Mouse (Mus musculus): ENCODE results near the gene Rpusd3.

Gene Rpusd3

DNA sequence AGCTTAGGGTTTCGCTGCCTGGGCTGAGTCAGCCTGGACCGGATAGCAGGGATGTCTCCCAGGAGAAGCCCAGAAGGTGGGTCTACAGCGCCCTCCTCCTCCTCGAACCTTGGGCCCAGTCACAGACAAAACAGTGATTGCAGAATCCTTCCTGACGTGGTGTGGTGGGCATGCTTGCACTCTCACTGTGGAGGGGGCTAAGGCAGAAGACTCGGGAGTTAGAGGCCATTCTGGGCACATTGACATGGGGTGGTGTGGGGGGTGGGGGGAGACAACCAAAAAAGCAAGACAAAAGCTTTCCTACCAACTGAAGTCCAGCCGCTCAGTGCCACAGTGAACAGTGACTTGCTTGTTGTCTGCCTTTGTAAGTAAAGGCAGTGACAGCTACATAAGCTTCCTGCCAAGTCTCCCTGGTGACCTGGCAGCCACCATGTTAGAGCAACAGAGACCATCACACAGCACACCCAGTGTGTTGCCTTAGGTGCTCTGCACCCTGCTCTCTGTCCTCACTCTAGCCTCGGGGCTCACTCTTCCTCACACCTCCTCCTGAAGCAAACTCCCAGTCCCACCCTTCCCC lies 34.7 kb downstream of the Rpusd3 start:
- no peak for DNase-seq

DNA sequence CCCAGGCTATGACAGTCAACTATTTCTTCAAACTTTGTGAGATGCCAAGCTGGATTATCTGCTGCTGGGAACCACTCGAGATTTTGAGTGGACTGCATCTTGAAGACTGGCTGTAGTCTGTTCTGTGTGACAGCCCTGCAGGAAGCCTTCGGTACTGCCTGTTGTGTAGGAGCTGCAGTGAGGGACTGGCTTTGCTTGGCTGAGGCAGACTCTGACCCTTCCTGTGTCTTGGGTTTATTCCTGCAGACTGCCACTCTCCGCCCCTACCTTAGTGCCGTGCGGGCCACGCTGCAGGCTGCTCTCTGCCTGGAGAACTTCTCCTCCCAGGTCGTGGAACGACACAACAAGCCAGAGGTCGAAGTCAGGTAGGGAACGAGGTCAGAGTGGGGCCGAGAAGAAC lies 38.7 kb downstream of the Rpusd3 start:
- peak; percentile 33 for DNase-seq

DNA sequence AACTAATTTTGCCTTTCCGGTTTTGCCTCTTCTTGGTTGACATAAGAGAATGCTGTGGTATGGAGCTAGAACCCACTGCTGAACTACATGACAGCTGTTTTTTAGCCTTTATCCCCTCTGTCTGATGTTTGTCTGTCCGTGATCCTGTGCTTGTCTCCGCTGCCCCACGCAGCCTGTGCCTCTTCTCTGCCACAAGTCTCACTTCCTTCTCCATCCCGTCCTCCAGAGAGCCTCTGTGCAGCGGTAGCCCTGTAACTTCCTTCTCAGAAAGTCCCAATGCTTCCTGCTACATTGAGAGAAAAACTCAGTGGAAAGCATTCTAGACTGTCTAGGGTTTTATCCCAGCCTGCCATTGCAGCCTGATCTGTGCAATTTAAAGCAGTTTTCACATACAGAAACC lies 39.9 kb downstream of the Rpusd3 start:
- DNase-seq = no peak

DNA sequence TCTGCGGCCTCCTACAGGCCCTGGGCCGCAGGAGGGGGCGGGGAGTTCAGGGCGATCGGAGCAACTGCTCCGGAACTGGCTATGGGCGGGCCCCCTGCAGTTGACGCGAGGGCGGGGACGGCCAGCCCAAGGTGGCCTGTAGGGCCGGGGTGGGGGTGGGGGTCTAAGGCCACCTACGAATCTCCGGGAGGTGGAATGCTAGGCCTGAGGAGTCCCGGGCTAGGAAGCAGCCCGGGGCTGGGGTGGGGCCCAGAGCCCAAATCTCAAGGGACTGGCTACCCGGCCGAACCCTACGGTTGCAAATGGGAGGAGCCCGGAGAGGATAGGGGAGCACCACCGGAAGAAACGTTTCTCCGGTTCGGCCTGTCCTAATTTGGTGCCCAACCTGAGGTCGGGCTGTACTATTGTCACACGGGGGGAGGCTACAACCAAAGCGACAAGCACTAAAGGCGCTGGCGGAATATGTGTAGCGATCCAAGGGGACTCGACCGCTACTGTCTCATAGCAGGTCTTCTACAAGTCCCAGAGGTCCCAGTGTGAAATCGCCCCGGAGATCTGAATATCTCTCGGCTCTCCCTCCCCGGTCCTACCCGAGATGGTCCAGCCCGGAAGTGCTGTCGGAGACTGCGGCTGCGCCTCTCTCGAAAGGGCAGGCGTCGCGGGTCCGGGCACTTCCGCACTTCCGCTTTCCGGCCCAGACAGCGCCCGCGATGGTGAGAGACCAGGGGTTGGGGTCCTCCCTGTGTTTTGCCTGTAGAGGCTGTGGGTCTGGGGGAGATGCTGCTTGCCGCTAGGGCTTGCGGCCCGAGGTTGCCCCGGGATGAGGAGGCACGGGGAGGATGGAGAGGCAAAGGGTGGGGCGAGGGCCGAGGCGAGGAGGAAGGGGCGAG lies 41.4 kb downstream of the Rpusd3 start, which contains the start of the genes Tada3 and Arpc4:
Gene Tada3, minus strand, starts transcription at position 388 of the 890 bp plus-strand sequence.
Gene Arpc4, plus strand, starts transcription at position 620 of the 890 bp plus-strand sequence.
- DNase-seq = peak; percentile 93

DNA sequence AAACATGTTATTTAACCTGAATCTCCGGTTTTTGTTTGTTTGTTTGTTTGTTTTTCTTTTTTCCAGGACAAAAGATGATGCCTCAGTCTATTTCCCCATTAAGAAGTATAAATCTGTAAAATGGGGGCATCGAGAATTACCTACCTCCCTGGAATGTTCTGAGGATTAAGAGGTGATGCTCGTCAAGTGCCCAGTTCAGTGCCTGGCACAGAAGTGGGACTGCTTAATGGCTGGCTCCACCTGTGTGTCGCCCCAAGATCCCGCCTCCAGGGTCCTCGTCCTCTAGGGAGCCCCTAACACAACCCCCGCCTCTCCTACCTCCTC lies 42.0 kb downstream of the Rpusd3 start:
- no peak for DNase-seq

DNA sequence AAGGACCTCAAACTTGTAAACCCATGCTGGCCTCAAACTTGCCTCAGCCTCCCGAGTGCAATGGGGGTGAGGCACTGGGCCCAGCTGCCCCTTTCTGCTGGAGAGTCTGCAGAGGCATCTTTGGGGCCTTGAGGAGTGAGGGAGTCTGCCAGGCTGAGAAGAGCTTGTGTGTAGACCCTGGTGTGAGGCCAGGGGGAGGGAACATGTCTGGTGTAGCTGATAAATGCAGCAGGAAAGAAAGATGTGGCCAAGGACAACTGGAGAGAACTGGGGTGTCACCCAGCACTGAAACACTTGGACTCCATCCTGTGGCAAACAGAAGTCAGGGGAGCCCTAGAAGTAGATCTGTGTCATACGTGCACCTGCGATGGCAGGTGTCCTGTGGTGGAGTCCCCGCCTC lies 45.6 kb downstream of the Rpusd3 start:
- DNase-seq = peak; percentile 43

DNA sequence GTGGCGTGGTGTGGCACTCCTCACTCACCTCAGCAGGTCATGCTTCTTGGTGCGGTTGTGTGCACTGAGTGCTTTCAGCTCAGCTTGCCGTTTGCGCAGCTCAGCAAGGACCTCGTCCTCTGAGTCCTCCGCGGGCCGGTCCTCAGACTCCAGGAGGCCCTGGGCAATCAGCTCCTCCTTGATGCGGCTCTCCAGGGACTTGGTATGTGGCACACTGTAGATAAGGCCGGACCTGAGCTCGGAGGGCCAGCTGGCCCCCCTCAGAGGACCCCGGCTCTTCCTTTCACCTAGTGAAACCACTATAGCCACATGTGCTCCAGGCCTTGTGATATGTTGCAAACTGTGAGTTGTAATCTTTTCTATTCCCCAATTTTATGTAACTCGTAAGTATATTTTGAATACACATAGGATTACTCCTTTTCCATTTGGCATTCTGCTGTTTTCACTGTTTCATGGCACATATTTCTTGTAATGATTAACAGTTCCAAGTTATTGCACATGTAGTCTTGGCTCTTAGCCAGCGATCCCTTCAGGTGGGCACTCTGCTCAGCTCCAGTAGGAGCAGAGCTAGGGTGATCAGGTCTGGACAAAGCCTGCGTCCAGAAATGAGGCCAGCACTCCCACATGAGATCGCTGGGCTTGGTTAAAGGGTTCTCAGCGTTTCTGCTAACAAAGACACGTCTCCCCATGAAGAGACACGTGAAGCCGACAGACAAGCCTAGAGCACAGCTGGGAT lies 48.8 kb downstream of the Rpusd3 start:
- no peak for DNase-seq

DNA sequence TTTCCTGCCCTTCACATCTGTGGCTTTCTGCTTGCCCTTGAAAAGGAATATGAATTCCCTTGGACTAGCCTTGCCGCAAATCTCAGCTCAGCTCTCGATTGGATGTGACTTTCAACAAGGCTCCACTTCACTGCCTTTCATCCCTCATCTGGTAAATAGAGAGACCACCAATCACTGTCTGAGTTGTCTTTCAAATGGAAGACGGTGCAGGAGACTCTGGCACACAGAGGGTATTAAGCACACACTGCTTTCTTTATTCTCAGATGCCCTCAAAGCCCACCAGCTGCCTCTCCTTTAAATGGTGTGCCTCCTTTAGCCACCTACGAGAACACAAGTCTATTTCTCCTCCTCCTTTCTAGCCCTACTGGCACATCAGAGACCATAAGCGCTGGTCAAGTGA lies 50.6 kb downstream of the Rpusd3 start:
- no peak for DNase-seq

DNA sequence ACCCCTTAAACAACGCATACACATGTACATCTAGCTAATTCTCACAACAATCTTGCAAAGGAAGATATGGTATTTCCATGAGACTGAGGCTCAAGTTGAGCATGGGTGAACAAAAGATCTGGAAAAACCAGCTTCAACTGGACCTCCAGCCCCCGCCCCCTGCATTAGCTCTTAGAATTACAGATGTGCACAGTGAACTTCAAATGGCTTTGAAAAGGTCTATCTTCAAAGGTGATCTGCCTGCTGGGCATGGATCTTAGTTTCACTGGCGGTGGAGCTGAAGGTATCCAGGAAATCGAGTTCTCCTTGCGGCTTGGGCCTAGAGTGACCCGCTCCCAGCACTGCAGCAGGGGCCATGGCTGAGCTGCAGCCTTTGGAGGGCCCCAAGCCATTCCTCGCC lies 51.0 kb downstream of the Rpusd3 start:
- DNase-seq = no peak

DNA sequence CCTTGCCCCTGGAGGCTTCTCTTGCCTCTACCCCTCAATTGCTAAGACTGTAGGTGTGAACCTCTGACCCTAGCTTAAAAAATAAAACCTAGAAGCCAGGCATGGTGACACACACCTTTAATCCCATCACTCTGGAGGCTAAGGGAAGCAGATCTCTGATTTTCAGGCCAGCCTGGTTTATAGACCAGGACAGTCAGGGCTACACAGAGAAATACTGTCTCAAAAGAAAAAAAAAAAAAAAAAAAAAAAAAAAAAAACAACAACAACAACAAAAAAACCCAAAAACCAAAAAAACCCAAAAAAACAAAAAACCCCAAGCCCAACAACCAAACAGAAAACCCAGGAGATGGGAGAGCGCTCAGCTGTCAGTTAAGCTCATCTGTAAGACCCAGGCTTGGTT lies 51.6 kb downstream of the Rpusd3 start:
- DNase-seq = no peak

DNA sequence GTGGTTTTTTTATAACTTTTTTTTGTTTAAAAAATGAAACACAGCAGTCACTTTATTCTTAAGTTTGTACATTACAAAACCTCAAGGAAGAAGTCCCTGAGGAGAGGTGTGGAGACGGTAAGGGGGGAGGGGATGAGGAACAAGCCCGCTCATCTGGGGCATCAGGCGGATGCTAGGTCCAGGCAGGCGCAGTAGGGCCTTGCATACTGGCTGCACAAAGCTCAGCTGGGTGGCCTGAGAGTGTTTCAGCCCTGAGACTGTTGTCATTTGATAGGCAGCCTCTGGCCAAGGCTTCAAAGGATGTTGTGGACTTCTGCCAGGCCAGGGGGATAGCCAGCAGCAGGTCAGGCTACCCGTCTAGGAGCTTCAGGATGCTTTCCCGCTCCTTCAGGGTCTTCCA lies 52.5 kb downstream of the Rpusd3 start:
- no peak for DNase-seq

All from thymus, postnatal 4 days (tissue).